8 mouse cellular contexts compared by ENCODE assay signal in genomic region chr10:80146568-80147011, GRCm38 (mm10). TPM values are rescaled to one million over a fixed set of nuclear protein-coding genes. Genes with fewer than 3 reads are reported as not detected.
DNase-seq lines count a peak whose midpoint lies in the region; ATAC-seq and TF ChIP-seq lines count a peak whose summit lies in the region.

No protein-coding gene starts in this region.

- peaks cover 14% of the 10 kb centered on the region for H3K4me1 ChIP-seq in embryonic facial prominence, embryonic 12.5 days
- H3K4me1 ChIP-seq in hindbrain, embryonic 12.5 days: peaks cover 32% of the 10 kb centered on the region
- peaks cover 25 to 28% of the 10 kb centered on the region in 2 experiments for H3K4me1 ChIP-seq in liver, embryonic 14.5 days (replicated peaks; ENCODE audit: control insufficient read depth in 2 of 2, insufficient read depth in 2 of 2, low read length in 1 of 2)

- H3K36me3 ChIP-seq in embryonic facial prominence, embryonic 12.5 days: peaks cover 37% of the 10 kb centered on the region
- peaks cover 27% of the 10 kb centered on the region for H3K36me3 ChIP-seq in hindbrain, embryonic 12.5 days
- H3K36me3 ChIP-seq in liver, embryonic 14.5 days (replicated peaks; ENCODE audit: control insufficient read depth, insufficient read depth, low read depth): peaks cover 17% of the 10 kb centered on the region

- DNase-seq in left cerebral cortex, adult 2 months (ENCODE audit: extremely low spot score in 1 of 2, low spot score in 2 of 2): no peak
- DNase-seq in left cerebral cortex, adult 18-20 months (ENCODE audit: low spot score in 2 of 2): no peak
- no peak for DNase-seq in liver, embryonic 14.5 days (ENCODE audit: low read depth in 3 of 3, low spot score in 3 of 3)
- DNase-seq in left cerebral cortex, adult 8-10 months (ENCODE audit: low spot score in 2 of 2): no peak
- DNase-seq in thymus, adult 18-20 months: no peak
- no peak for DNase-seq in thymus, postnatal 14 days

- no peaks in the 10 kb centered on the region for H3K9me3 ChIP-seq in embryonic facial prominence, embryonic 12.5 days
- no peaks in the 10 kb centered on the region for H3K9me3 ChIP-seq in hindbrain, embryonic 12.5 days (replicated peaks)
- no peaks in the 10 kb centered on the region for H3K9me3 ChIP-seq in liver, embryonic 14.5 days (ENCODE audit: control insufficient read depth, low read length)

- H3K27me3 ChIP-seq in embryonic facial prominence, embryonic 12.5 days: no peaks in the 10 kb centered on the region
- no peaks in the 10 kb centered on the region for H3K27me3 ChIP-seq in hindbrain, embryonic 12.5 days
- H3K27me3 ChIP-seq in liver, embryonic 14.5 days (ENCODE audit: control insufficient read depth, insufficient read depth, low read length): no peaks in the 10 kb centered on the region

- no peak overlapping the region for H3K4me3 ChIP-seq in left cerebral cortex, adult 2 months
- no peak overlapping the region for H3K4me3 ChIP-seq in embryonic facial prominence, embryonic 12.5 days
- no peak overlapping the region for H3K4me3 ChIP-seq in hindbrain, embryonic 12.5 days
- no peak overlapping the region for H3K4me3 ChIP-seq in liver, embryonic 14.5 days (ENCODE audit: insufficient read depth in 1 of 2, low read depth in 2 of 2, low read length in 2 of 2)

- no peak for TF ChIP-seq EP300 in liver, embryonic 14.5 days (IDR thresholded peaks at IDR 0.05; ENCODE audit: low read depth)

- no peak for ATAC-seq in embryonic facial prominence, embryonic 12.5 days (ENCODE audit: insufficient number of reproducible peaks, insufficient read depth, low FRiP score, low TSS enrichment)
- ATAC-seq in hindbrain, embryonic 12.5 days (ENCODE audit: low FRiP score): no peak
- ATAC-seq in liver, embryonic 14.5 days (ENCODE audit: insufficient read depth): no peak

- no peak for TF ChIP-seq CTCF in left cerebral cortex, adult 2 months (IDR thresholded peaks at IDR 0.05)
- no peak for TF ChIP-seq CTCF in liver, embryonic 14.5 days (IDR thresholded peaks at IDR 0.05; ENCODE audit: low read depth)

- no peak overlapping the region for H3K9ac ChIP-seq in embryonic facial prominence, embryonic 12.5 days
- H3K9ac ChIP-seq in hindbrain, embryonic 12.5 days: no peak overlapping the region
- no peak overlapping the region; the same call in 1 of the 2 replicates for H3K9ac ChIP-seq in liver, embryonic 14.5 days (replicated peaks)

- intact Hi-C loops in left cerebral cortex, adult 2 months (cut with DNase I): no loop called here

- peak overlapping the region; percentile 2; the same call in 1 of the 2 replicates for H3K4me2 ChIP-seq in embryonic facial prominence, embryonic 12.5 days (replicated peaks)
- 0 out of 2 replicates have a peak overlapping the region, but pooled peaks have one; percentile 1 for H3K4me2 ChIP-seq in hindbrain, embryonic 12.5 days (replicated peaks)
- H3K4me2 ChIP-seq in liver, embryonic 14.5 days (ENCODE audit: low read depth): peak overlapping the region; percentile 99

- WGBS in embryonic facial prominence, embryonic 12.5 days: 67% methylated on average over 4 of the region's 4 CpGs
- 75% methylated on average over 4 of the region's 4 CpGs for WGBS in hindbrain, embryonic 12.5 days
- WGBS in liver, embryonic 14.5 days (ENCODE audit: insufficient replicate concordance): 77% methylated on average over 4 of the region's 4 CpGs

- H3K27ac ChIP-seq in left cerebral cortex, adult 2 months: peak overlapping the region; percentile 76; the same call in 1 of the 2 replicates
- no peak overlapping the region for H3K27ac ChIP-seq in embryonic facial prominence, embryonic 12.5 days
- 0 out of 2 replicates have a peak overlapping the region, but pooled peaks have one; percentile 97 for H3K27ac ChIP-seq in hindbrain, embryonic 12.5 days
- peak overlapping the region; percentile 94 for H3K27ac ChIP-seq in liver, embryonic 14.5 days

RNA-seq across cellular contexts. Expression of gene Midn, which starts 1.5 kb away (rescaled TPM):
- total RNA-seq in left cerebral cortex, adult 2 months (2021): 100 to 1,000 TPM in 1 of 2 experiments, 10 to 100 TPM in 1; 80.7 to 127 TPM
- 100 to 1,000 TPM; 105 TPM for total RNA-seq in left cerebral cortex, adult 18-20 months (2021)
- polyA plus RNA-seq in embryonic facial prominence, embryonic 12.5 days (2016; fragmentation: Nextera tagmentation; extraction: Ambion mirVana): 33.4 and 35.1 TPM in 2 replicates
- 42.1 and 54.5 TPM in 2 replicates for polyA plus RNA-seq in hindbrain, embryonic 12.5 days (2016; fragmentation: Nextera tagmentation; extraction: Ambion mirVana)
- polyA plus RNA-seq in liver, embryonic 14.5 days (2012; rRNA removed): 9.1 and 10.3 TPM in 2 replicates
- 5.1 and 5.7 TPM in 2 replicates for polyA plus RNA-seq in liver, embryonic 14.5 days (2014; fragmentation: Nextera tagmentation; extraction: Ambion mirVana)
- 10 to 100 TPM; 48.5 to 76.4 (median 64.1) TPM for total RNA-seq in left cerebral cortex, adult 8-10 months (2022)

RNA-seq across cellular contexts. Expression of gene Cbarp, which starts 6.0 kb away (rescaled TPM):
- 100 to 1,000 TPM; 431 to 456 TPM for total RNA-seq in left cerebral cortex, adult 2 months (2021)
- 100 to 1,000 TPM; 418 to 437 TPM for total RNA-seq in left cerebral cortex, adult 18-20 months (2021)
- polyA plus RNA-seq in embryonic facial prominence, embryonic 12.5 days (2016; fragmentation: Nextera tagmentation; extraction: Ambion mirVana): 8.4 and 8.5 TPM in 2 replicates
- 18.4 and 22.3 TPM in 2 replicates for polyA plus RNA-seq in hindbrain, embryonic 12.5 days (2016; fragmentation: Nextera tagmentation; extraction: Ambion mirVana)
- polyA plus RNA-seq in liver, embryonic 14.5 days (2012; rRNA removed): 1.8 and 2.2 TPM in 2 replicates
- polyA plus RNA-seq in liver, embryonic 14.5 days (2014; fragmentation: Nextera tagmentation; extraction: Ambion mirVana): 0.42 and 1.1 TPM in 2 replicates
- 100 to 1,000 TPM; 328 to 363 (median 358) TPM for total RNA-seq in left cerebral cortex, adult 8-10 months (2022)

RNA-seq across cellular contexts. Expression of gene Atp5d, which starts 8.2 kb away (rescaled TPM):
- 100 to 1,000 TPM; 356 to 366 TPM for total RNA-seq in left cerebral cortex, adult 2 months (2021)
- 100 to 1,000 TPM; 367 to 371 TPM for total RNA-seq in left cerebral cortex, adult 18-20 months (2021)
- polyA plus RNA-seq in embryonic facial prominence, embryonic 12.5 days (2016; fragmentation: Nextera tagmentation; extraction: Ambion mirVana): 457 and 481 TPM in 2 replicates
- 351 and 385 TPM in 2 replicates for polyA plus RNA-seq in hindbrain, embryonic 12.5 days (2016; fragmentation: Nextera tagmentation; extraction: Ambion mirVana)
- 196 and 211 TPM in 2 replicates for polyA plus RNA-seq in liver, embryonic 14.5 days (2012; rRNA removed)
- polyA plus RNA-seq in liver, embryonic 14.5 days (2014; fragmentation: Nextera tagmentation; extraction: Ambion mirVana): 249 and 270 TPM in 2 replicates
- total RNA-seq in left cerebral cortex, adult 8-10 months (2022): 100 to 1,000 TPM; 306 to 342 (median 330) TPM

RNA-seq across cellular contexts. Expression of gene Cirbp, which starts 19.2 kb away (rescaled TPM):
- total RNA-seq in left cerebral cortex, adult 2 months (2021): 10 to 100 TPM; 75.8 to 93.0 TPM
- total RNA-seq in left cerebral cortex, adult 18-20 months (2021): 10 to 100 TPM; 89.7 to 94.6 TPM
- 151 and 159 TPM in 2 replicates for polyA plus RNA-seq in embryonic facial prominence, embryonic 12.5 days (2016; fragmentation: Nextera tagmentation; extraction: Ambion mirVana)
- 235 and 271 TPM in 2 replicates for polyA plus RNA-seq in hindbrain, embryonic 12.5 days (2016; fragmentation: Nextera tagmentation; extraction: Ambion mirVana)
- 19.4 and 19.8 TPM in 2 replicates for polyA plus RNA-seq in liver, embryonic 14.5 days (2012; rRNA removed)
- polyA plus RNA-seq in liver, embryonic 14.5 days (2014; fragmentation: Nextera tagmentation; extraction: Ambion mirVana): 10.1 and 10.7 TPM in 2 replicates
- 100 to 1,000 TPM; 124 to 159 (median 143) TPM for total RNA-seq in left cerebral cortex, adult 8-10 months (2022)

RNA-seq across cellular contexts. Expression of gene 1600002K03Rik, which starts 26.2 kb away (rescaled TPM):
- total RNA-seq in left cerebral cortex, adult 2 months (2021): 1 to 10 TPM; 6.0 to 8.1 TPM
- total RNA-seq in left cerebral cortex, adult 18-20 months (2021): 1 to 10 TPM; 6.8 to 7.0 TPM
- polyA plus RNA-seq in embryonic facial prominence, embryonic 12.5 days (2016; fragmentation: Nextera tagmentation; extraction: Ambion mirVana): 11.6 and 13.0 TPM in 2 replicates
- 12.0 and 13.3 TPM in 2 replicates for polyA plus RNA-seq in hindbrain, embryonic 12.5 days (2016; fragmentation: Nextera tagmentation; extraction: Ambion mirVana)
- 6.8 and 6.9 TPM in 2 replicates for polyA plus RNA-seq in liver, embryonic 14.5 days (2012; rRNA removed)
- 10.6 and 13.2 TPM in 2 replicates for polyA plus RNA-seq in liver, embryonic 14.5 days (2014; fragmentation: Nextera tagmentation; extraction: Ambion mirVana)
- total RNA-seq in left cerebral cortex, adult 8-10 months (2022): 1 to 10 TPM; 4.1 to 6.0 (median 5.5) TPM

Comparison
In these comparisons a context has a peak if more than half of its experiments do, and no peak if none do; other contexts are left out.
1. H3K4me2 ChIP-seq: peak in every context shown above with its lines; median percentile 99 in liver, embryonic 14.5 days; 2 in embryonic facial prominence, embryonic 12.5 days; 1 in hindbrain, embryonic 12.5 days.